Mouse (Mus musculus) forebrain, embryonic 14.5 days (tissue): Measurements from ENCODE around the gene Gzmm. TPM values are rescaled to one million over a fixed set of nuclear protein-coding genes. Genes with fewer than 3 reads are reported as not detected.
"Not testable (repeated sequence)": the region's sequence is repeated elsewhere in the genome, so short reads cannot be mapped to it uniquely, and the experiment has no call there.

Experiments
- ATAC-seq: fragments of 200-750 bp; cut with Nextera tagmentation; 2 replicates; pipeline ENCODE4 v1.8.0; 2017; ENCODE audit warnings: mild to moderate bottlenecking, moderate library complexity
- DNase-seq: peaks from one replicate; pipeline ENCODE4 v3.0.0-alpha.2; 2015; ENCODE audit warnings: low spot score
- H3K27ac ChIP-seq: fragments of 300-500 bp; sonication (generic); 2 replicates; pipeline ENCODE4 v1.5.1; 2014; ENCODE audit warnings: low read depth, mild to moderate bottlenecking, control low read depth, low read length, moderate library complexity
- H3K27me3 ChIP-seq: fragments of 300-500 bp; sonication (generic); replicated peaks from 2 replicates; pipeline ENCODE4 v1.6.1; 2014; ENCODE audit warnings: low read length, control low read depth, mixed read lengths; ENCODE audit not compliant: control insufficient read depth, insufficient read depth
- H3K36me3 ChIP-seq: fragments of 300-500 bp; sonication (generic); 2 replicates; pipeline ENCODE4 v1.6.1; 2014; ENCODE audit warnings: low read length, control low read depth; ENCODE audit not compliant: control insufficient read depth, insufficient read depth
- H3K4me1 ChIP-seq: fragments of 300-500 bp; sonication (generic); 2 replicates; pipeline ENCODE4 v1.6.1; 2014; ENCODE audit warnings: antibody characterized with exemption, low read length, control low read depth; ENCODE audit not compliant: control insufficient read depth, insufficient read depth
- H3K4me2 ChIP-seq: fragments of 300-500 bp; sonication (generic); 2 replicates; pipeline ENCODE4 v1.6.1; 2014; ENCODE audit warnings: mild to moderate bottlenecking, control low read depth, low read length
- H3K4me3 ChIP-seq: fragments of 300-500 bp; sonication (generic); 2 replicates; pipeline ENCODE4 v1.5.1; 2014; ENCODE audit warnings: low read depth, low read length, control low read depth
- H3K9ac ChIP-seq: fragments of 300-500 bp; sonication (generic); 2 replicates; pipeline ENCODE4 v1.6.1; 2014; ENCODE audit warnings: mild to moderate bottlenecking, low read length, control low read depth, moderate library complexity
- H3K9me3 ChIP-seq: fragments of 300-500 bp; sonication (generic); replicated peaks from 2 replicates; pipeline ENCODE4 v1.6.1; 2016; ENCODE audit warnings: low read length, control low read depth, mixed read lengths; ENCODE audit not compliant: control insufficient read depth
- WGBS: fragments of 180-500 bp; shearing (Covaris S2); extraction: QIAGEN DNeasy Blood & Tissue Kit; methylation state at CpG from one replicate; pipeline ENCODE4 v1.1.7; 2014; 5-methylcytosine and 5-hydroxymethylcytosine counted together
- polyA plus RNA-seq: library from polyadenylated mRNA; unstranded; fragments of >200 nt; fragmentation: Nextera tagmentation; extraction: Ambion mirVana; gene quantifications from 2 replicates; pipeline ENCODE4 v1.2.1, GENCODE M21; 2014

The Gzmm gene
- polyA plus RNA-seq, 1 experiment from 2014 or later = 1.5 TPM

DNA sequence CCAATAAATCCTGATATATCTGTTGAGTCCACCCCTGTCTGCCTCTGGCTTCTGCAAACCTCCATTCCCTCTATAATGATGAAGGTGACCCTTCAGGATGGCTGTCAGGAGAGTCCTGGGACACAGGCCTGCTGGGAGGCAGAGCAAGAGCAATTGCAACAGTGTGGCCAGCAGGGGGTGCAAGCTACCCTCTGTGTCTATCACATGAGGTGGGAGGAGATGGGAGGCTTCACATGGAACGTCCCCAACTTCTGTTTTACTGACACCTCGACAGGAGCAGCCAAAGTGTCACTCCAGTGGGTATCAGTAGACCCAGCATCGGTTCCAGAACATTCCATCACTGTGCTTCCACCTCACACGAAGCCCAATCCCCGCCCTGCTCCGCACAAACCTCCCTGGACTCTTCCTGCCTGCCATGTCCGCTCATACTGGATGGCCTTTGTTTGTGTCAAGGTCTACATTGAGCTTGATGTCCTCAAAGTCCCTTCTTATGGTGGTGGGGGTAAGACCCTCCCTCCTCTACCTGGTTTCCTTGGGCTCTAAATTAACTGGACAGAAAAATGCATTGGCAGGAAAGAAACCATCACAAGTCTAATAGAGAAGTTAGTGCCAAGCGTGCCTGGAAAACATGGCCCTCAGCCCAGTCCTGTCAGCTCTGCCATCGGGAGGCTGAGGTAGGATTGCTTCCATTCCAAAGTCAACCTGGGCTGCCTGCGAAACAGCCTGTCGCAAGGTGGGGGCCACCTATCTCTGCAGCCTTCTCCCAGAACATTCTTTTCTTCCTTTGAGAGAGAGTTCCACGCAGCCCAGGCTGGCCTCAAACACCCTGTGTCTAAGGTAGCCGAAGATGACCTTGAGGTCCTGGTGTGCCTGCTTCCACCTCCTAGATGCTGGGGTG, 6.7 kb downstream of the Gzmm start:
- peak; percentile 56 for ATAC-seq
- no peak overlapping the region for H3K27ac ChIP-seq
- no peaks in the 10 kb centered on the region for H3K36me3 ChIP-seq
- no peak overlapping the region for H3K4me2 ChIP-seq
- H3K4me1 ChIP-seq = no peaks in the 10 kb centered on the region
- H3K27me3 ChIP-seq = no peaks in the 10 kb centered on the region
- no peak overlapping the region for H3K9ac ChIP-seq
- H3K4me3 ChIP-seq = no peak overlapping the region
- 67% methylated on average over 13 of the region's 13 CpGs for WGBS
- peak; percentile 75 for DNase-seq
- no peaks in the 10 kb centered on the region for H3K9me3 ChIP-seq

DNA sequence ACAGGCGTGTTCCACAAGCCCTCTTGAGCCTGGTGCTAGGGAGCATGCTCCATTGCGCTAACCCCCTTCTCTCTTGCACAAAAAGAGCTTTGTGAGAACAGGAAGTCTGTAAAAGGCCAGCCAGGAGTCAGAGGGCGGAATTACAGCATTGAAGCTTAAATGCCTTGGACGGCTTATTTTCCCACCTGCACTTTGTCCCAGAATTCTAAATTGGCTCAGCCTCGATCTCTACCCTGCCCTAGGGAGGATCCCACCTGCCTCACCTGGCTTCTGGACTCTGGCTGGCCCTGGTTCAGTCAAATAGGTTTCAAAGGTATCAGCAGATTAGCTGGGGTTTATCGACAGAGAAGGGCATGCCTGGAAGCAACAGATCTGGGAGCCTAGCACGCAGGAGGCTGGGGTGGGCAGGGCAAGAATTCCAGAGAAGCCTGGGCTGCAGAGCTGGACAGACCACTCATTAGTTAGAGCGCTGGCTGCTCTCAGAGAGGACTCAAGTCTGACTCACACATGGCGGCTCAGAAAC, 7.4 kb downstream of the Gzmm start:
- Histone ChIP-seq H3K4me3 (no peak overlapping the region), H3K36me3 (no peaks in the 10 kb centered on the region), H3K9ac (no peak overlapping the region), H3K4me2 (no peak overlapping the region), H3K4me1 (no peaks in the 10 kb centered on the region), H3K27ac (no peak overlapping the region), H3K27me3 (no peaks in the 10 kb centered on the region), H3K9me3 (no peaks in the 10 kb centered on the region)
- no peak for ATAC-seq
- 65% methylated on average over 9 of the region's 9 CpGs for WGBS
- no peak for DNase-seq

DNA sequence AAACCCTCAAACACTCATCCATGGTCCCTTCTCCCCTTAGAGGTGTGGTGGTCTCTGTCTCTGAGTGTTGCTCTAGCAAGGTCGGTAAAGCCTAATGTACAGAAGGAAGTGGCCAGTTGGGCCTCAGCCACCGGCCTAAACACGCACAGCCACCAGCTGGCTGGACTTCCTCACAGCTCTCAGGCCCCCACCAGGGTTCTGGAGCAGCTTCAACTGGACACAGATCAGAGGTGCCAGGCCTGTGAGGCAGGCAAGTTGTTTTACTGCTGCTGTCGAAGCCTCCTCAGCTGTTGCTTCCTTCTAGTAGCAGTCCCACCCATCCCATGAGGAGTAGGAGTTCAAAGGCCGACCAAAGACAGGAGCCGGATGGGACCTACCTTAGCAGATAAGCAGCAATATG, 9.1 kb downstream of the Gzmm start:
- WGBS = 90% methylated on average over 6 of the region's 6 CpGs
- no peak for ATAC-seq
- no peak overlapping the region for H3K27ac ChIP-seq
- H3K4me3 ChIP-seq = no peak overlapping the region
- no peaks in the 10 kb centered on the region for H3K4me1 ChIP-seq
- H3K4me2 ChIP-seq = no peak overlapping the region
- no peaks in the 10 kb centered on the region for H3K27me3 ChIP-seq
- no peaks in the 10 kb centered on the region for H3K9me3 ChIP-seq
- no peak for DNase-seq
- H3K9ac ChIP-seq = no peak overlapping the region
- H3K36me3 ChIP-seq = no peaks in the 10 kb centered on the region

DNA sequence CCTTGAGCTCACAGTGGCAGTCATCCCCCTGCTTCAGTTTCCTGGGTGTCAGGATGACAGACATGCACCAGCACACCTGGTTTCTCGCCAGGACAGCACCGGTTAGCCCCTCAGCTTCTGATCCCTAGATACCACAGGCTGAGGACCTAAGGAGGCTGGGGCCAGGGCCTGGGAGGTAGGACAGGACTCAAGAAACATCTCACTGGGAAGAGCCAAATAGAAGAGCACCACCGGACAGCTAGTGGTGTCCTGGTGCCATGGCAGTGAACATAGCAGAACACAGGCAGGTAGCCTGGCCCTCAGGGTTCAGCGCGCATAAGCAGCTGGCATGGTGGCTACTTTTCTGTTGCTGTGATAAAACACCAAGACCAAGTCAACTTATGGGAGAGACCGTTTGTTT, 9.6 kb downstream of the Gzmm start:
- Histone ChIP-seq H3K9ac (no peak overlapping the region; the same call in 1 of the 2 replicates), H3K4me1 (no peaks in the 10 kb centered on the region), H3K9me3 (no peaks in the 10 kb centered on the region), H3K27me3 (no peaks in the 10 kb centered on the region), H3K4me3 (no peak overlapping the region), H3K4me2 (no peak overlapping the region), H3K36me3 (no peaks in the 10 kb centered on the region), H3K27ac (no peak overlapping the region; the same call in 1 of the 2 replicates)
- ATAC-seq (no peak), DNase-seq (no peak)
- WGBS = 91% methylated on average over 6 of the region's 6 CpGs

DNA sequence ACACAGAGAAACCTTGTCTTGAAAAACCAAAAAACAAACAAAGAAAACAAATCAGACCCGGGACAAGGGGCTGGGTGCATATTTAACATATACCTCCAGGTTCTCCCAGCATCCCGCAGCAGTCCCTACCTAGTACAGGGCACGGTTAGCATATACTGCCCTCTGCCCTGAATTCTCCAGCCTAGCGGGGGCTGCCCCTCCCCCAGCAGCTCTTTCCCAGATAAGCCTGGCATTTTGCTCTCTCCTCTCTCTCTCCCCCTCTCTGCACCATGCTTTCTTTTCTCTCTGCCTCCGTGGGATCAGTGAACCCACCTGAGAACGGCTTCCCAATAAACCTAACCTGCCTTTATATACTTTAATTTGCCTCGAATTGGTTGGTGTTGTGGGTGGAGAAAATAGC, 11.9 kb downstream of the Gzmm start:
- Histone ChIP-seq H3K4me1 (peaks cover 7% of the 10 kb centered on the region), H3K9ac (no peak overlapping the region), H3K36me3 (no peaks in the 10 kb centered on the region), H3K9me3 (no peaks in the 10 kb centered on the region), H3K27ac (no peak overlapping the region; the same call in 1 of the 2 replicates), H3K4me2 (no peak overlapping the region), H3K4me3 (no peak overlapping the region), H3K27me3 (no peaks in the 10 kb centered on the region)
- 49% methylated on average over 7 of the region's 7 CpGs for WGBS
- ATAC-seq = no peak
- DNase-seq = no peak

DNA sequence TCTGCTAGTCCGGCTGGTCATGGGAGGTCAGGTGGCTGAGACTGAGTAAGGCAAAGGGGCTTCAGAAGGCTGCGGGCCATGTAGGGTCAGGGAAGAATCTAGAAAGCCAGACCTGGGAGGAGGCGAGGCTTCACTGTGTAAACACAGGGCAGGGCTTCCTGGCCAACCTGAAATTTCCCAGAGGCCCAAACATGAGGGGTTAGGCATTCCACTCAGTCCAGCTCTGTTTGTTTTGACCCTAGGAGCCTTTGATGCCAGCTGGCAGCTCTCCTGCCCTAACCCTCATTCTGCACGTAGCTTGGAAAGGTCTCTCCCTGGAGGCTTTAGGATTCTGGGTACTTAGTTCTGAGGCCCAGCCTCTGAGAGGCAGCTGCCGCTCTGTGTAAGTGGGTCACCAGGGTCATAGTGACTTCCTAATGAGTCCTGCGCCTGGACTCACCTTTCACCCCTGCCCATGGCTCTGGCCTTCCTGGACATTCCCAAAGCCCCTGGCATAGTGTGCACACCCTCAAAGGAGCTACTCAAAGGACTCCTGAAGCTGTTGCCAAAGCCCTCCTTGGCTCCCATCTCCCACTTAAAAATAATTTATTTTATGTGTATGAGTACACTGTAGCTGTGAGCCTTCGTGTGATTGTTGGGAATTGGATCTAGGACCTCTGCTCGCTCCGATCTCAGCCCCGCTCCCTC, 12.8 kb downstream of the Gzmm start:
- H3K27ac ChIP-seq = no peak overlapping the region; the same call in 1 of the 2 replicates
- WGBS = 73% methylated on average over 10 of the region's 10 CpGs
- ATAC-seq = no peak
- H3K4me2 ChIP-seq = no peak overlapping the region
- H3K9me3 ChIP-seq = no peaks in the 10 kb centered on the region
- H3K4me1 ChIP-seq = peaks cover 15% of the 10 kb centered on the region
- DNase-seq = no peak
- H3K27me3 ChIP-seq = no peaks in the 10 kb centered on the region
- no peaks in the 10 kb centered on the region for H3K36me3 ChIP-seq
- H3K9ac ChIP-seq = no peak overlapping the region
- H3K4me3 ChIP-seq = no peak overlapping the region

DNA sequence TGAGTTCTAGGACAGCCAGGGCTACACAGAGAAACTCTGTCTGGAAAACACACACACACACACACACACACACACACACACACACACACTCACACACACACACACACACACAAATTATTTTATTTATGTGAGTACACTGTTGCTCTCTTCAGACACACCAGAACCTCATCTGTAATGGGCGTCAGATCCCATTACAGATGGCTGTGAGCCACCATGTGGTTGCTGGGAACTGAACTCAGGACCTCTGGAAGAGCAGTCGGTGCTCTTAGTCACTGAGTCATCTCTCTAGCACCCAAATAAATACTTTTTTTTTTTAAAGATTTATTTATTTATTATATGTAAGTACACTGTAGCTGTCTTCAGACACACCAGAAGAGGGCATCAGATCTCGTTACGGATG, 14.2 kb downstream of the Gzmm start:
- WGBS = 84% methylated on average over 2 of the region's 4 CpGs
- not testable (repeated sequence) for H3K27me3 ChIP-seq, H3K4me2 ChIP-seq, H3K4me3 ChIP-seq, H3K36me3 ChIP-seq, H3K9ac ChIP-seq, H3K9me3 ChIP-seq, ATAC-seq, DNase-seq, H3K27ac ChIP-seq
- H3K4me1 ChIP-seq = peaks cover 15% of the 10 kb centered on the region

DNA sequence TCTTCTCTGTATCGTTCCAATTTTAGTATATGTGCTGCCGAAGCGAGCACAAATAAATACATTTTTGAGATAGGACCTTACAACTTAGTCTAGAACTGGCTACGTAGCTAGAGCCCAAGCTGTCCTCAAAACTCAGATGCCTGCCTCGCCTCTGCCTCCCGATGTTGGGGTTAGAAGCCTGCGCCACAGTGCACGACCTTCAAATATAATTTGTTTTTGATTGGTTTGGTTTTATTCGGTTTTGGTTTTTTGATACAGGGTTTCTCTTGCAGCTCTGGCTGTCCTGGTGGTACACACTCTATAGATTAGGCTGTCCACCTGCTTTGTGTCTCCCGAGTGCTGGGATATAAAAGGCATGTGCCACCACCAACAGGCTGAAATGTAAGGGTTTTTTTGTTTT, 14.7 kb downstream of the Gzmm start:
- Histone ChIP-seq H3K9ac (peak overlapping the region; percentile 37), H3K36me3 (peaks cover 3% of the 10 kb centered on the region), H3K27me3 (no peaks in the 10 kb centered on the region), H3K9me3 (no peaks in the 10 kb centered on the region), H3K4me2 (peak overlapping the region; percentile 87), H3K4me3 (peak overlapping the region; percentile 28), H3K27ac (no peak overlapping the region), H3K4me1 (peaks cover 15% of the 10 kb centered on the region)
- DNase-seq (no peak), ATAC-seq (peak; percentile 6; the same call in 1 of the 2 replicates)
- 80% methylated on average over 10 of the region's 10 CpGs for WGBS
